Mouse (Mus musculus) lung, embryonic 16.5 days (tissue): ENCODE measurements at regions not wholly inside any gene's neighbourhood (a gene's known extent, or its start where the extent isn't known, plus 50 kb on each side); places are given as distances from the start of the nearest gene placed in this dataset.

ENCODE experiments used
- ATAC-seq: fragments of 200-750 bp; cut with Nextera tagmentation; 2 replicates; pipeline ENCODE4 v1.8.0; 2017; ENCODE audit warnings: low read depth, mild to moderate bottlenecking, moderate library complexity
- H3K27ac ChIP-seq: fragments of 300-500 bp; sonication (generic); 2 replicates; pipeline ENCODE4 v1.5.1; 2014; ENCODE audit warnings: mild to moderate bottlenecking, control low read depth, low read length
- H3K27me3 ChIP-seq: fragments of 300-500 bp; sonication (generic); 2 replicates; pipeline ENCODE4 v1.6.1; 2014; ENCODE audit warnings: low read depth, low read length, mixed read lengths; ENCODE audit not compliant: control insufficient read depth, insufficient read depth
- H3K36me3 ChIP-seq: fragments of 300-500 bp; sonication (generic); 2 replicates; pipeline ENCODE4 v1.6.1; 2014; ENCODE audit warnings: low read length; ENCODE audit not compliant: control insufficient read depth, insufficient read depth
- H3K4me1 ChIP-seq: fragments of 300-500 bp; sonication (generic); replicated peaks from 2 replicates; pipeline ENCODE4 v1.6.1; 2014; ENCODE audit warnings: low read length, mixed read lengths; ENCODE audit not compliant: control insufficient read depth, insufficient read depth
- H3K4me2 ChIP-seq: fragments of 300-500 bp; sonication (generic); 2 replicates; pipeline ENCODE4 v1.6.1; 2014; ENCODE audit warnings: low read depth, low read length, control low read depth
- H3K4me3 ChIP-seq: fragments of 300-500 bp; sonication (generic); 2 replicates; pipeline ENCODE4 v1.5.1; 2014; ENCODE audit warnings: mild to moderate bottlenecking, low read length, control low read depth
- H3K9ac ChIP-seq: fragments of 300-500 bp; sonication (generic); 2 replicates; pipeline ENCODE4 v1.6.1; 2014; ENCODE audit warnings: low read length, control low read depth
- H3K9me3 ChIP-seq: fragments of 300-500 bp; sonication (generic); 2 replicates; pipeline ENCODE4 v1.6.1; 2016; ENCODE audit warnings: low read length; ENCODE audit not compliant: control insufficient read depth
- WGBS: fragments of 180-500 bp; shearing (Covaris S2); extraction: QIAGEN DNeasy Blood & Tissue Kit; methylation state at CpG from one replicate; pipeline ENCODE4 v1.1.7; 2014; 5-methylcytosine and 5-hydroxymethylcytosine counted together

DNA sequence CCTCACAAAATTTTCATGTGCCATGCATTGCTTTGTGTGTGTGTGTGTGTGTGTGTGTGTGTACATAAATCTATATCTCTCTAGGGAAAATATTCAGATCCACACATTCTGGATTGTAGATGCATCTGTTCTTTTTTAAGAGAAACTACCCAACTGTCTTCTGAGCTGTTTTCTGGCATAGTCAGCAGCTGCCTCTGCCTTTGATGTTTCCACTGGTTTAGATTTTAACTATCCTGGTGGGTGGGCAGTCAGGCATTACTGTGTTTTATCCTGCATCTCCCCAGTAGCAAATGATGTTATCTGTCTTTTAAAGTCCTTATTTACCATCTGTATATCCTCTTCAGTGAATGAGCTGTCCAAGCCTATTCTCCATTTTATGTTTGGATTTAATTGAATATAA is 1287.9 kb upstream of the Lrrc6 start:
- no peak overlapping the region for H3K9ac ChIP-seq
- no peaks in the 10 kb centered on the region for H3K27me3 ChIP-seq
- H3K27ac ChIP-seq = no peak overlapping the region
- no peaks in the 10 kb centered on the region for H3K9me3 ChIP-seq
- H3K4me1 ChIP-seq = peaks cover 4% of the 10 kb centered on the region
- ATAC-seq = no peak
- no peaks in the 10 kb centered on the region for H3K36me3 ChIP-seq
- H3K4me2 ChIP-seq = no peak overlapping the region
- H3K4me3 ChIP-seq = no peak overlapping the region

DNA sequence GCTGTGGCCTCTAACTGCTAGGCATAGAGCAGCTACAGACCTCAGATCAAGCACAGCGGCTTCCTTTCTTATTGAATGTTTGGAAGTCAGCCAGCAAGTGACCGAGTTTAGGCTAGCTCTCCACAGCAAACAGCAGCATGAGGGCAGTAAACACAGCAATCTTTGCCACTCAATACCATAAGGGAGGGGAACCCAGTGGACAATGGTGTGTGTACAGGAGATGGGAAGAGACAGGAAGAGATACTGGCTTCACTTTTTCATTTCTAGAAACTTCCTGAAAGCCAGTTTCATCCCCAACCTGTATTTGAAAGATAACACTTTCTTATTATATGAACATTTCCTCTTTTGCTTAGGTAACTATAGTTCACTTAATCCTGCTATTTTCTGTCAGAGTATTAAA is 1284.9 kb upstream of the Lrrc6 start:
- 15% methylated on average over 2 of the region's 2 CpGs for WGBS
- Histone ChIP-seq H3K4me2 (no peak overlapping the region), H3K4me3 (no peak overlapping the region), H3K27ac (no peak overlapping the region), H3K9ac (no peak overlapping the region), H3K9me3 (no peaks in the 10 kb centered on the region), H3K4me1 (peaks cover 4% of the 10 kb centered on the region), H3K27me3 (no peaks in the 10 kb centered on the region), H3K36me3 (no peaks in the 10 kb centered on the region)
- ATAC-seq = peak; percentile 77

DNA sequence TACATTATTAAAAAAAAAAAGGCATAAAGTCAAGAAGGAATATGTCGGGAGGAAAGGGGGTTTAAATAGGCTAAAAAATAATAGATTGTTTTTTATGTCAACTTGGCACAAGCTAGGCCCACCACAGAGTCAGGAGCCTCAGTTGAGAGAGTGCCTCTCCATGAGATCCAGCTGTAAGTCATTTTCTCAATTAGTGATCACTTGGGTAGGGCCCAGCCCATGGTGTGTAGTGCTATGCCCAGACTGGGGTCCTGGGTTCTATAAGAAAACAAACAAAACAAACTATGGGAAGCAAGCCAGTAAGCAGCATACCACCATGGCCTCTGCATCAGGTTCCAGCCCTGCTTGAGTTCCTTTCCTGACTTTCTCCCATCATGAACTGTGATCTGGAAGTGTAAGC is 1283.0 kb upstream of the Lrrc6 start:
- 45% methylated on average over 1 of the region's 1 CpGs for WGBS

DNA sequence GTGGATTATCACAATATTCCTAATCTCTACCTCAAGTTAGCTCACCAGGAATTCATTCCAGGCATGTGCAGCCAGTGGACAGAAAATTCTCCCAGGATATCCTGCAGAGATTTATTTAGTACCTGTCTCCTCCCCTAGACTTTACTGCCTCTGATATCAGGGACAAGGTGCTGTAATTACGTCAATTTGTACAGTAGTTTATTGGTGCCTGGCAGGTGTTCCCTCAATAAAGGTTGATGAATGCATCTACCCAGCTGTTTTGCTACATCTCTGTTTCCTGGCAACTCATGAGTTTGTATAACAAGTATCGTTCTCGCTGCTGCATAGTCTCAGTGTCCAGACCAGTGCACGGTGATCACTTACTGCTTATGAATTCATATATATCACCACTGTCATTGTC is 1281.8 kb upstream of the Lrrc6 start:
- no peak overlapping the region for H3K4me3 ChIP-seq
- no peaks in the 10 kb centered on the region for H3K36me3 ChIP-seq
- no peak overlapping the region for H3K4me2 ChIP-seq
- WGBS = 87% methylated on average over 4 of the region's 4 CpGs
- H3K27ac ChIP-seq = no peak overlapping the region
- H3K27me3 ChIP-seq = no peaks in the 10 kb centered on the region
- H3K9ac ChIP-seq = no peak overlapping the region
- no peaks in the 10 kb centered on the region for H3K9me3 ChIP-seq
- peaks cover 4% of the 10 kb centered on the region for H3K4me1 ChIP-seq
- no peak for ATAC-seq

More for the DNA sequence above, 1283.0 kb upstream of the Lrrc6 start:
- no peak overlapping the region for H3K27ac ChIP-seq
- H3K4me2 ChIP-seq = no peak overlapping the region
- no peaks in the 10 kb centered on the region for H3K27me3 ChIP-seq
- H3K9ac ChIP-seq = no peak overlapping the region
- ATAC-seq = peak; percentile 90
- H3K9me3 ChIP-seq = no peaks in the 10 kb centered on the region
- peaks cover 4% of the 10 kb centered on the region for H3K4me1 ChIP-seq
- H3K36me3 ChIP-seq = no peaks in the 10 kb centered on the region
- H3K4me3 ChIP-seq = no peak overlapping the region

DNA sequence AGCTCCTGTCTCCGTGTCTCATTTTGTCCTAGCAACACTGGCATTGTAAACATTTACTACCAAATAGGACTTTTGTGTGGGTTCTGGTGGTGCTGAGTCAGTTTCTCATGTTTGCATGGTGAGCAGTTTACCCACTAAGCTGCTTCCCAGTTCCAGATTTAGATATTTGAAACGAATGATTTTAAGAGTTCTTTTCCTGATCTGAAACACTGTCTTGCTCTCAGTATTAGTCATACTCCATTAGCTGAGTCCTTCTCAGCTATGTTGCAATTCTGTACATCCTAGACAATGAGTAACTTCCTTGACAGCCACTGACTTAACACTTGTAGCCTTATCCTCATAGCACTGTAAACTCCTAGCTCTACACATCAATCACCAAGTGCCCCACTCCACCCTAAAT is 1280.1 kb upstream of the Lrrc6 start:
- Histone ChIP-seq H3K27ac (no peak overlapping the region), H3K4me3 (no peak overlapping the region), H3K27me3 (no peaks in the 10 kb centered on the region), H3K9ac (no peak overlapping the region), H3K9me3 (no peaks in the 10 kb centered on the region), H3K4me1 (peaks cover 4% of the 10 kb centered on the region), H3K36me3 (no peaks in the 10 kb centered on the region), H3K4me2 (no peak overlapping the region)
- no peak for ATAC-seq
- WGBS = 59% methylated on average over 2 of the region's 2 CpGs

DNA sequence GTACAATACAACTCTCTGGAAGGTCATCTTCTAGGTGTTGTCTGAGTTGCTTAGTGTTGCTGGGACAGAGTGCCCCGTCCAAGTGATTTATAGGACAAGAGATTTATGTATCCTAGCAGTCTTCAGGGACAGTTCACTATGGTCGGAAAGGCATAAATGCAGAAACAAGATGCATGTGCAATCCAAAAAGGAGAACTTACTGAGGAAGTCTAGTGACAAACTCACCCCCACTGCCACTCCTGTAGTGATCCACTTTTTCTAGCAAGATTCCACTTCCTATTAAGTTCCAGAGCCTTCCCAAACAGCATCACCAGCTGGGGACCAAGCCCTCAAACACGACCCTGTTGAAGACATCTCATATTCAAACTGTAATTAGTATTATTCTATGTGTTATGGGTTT is 1266.9 kb upstream of the Lrrc6 start:
- H3K9me3 ChIP-seq = no peaks in the 10 kb centered on the region
- H3K4me1 ChIP-seq = no peaks in the 10 kb centered on the region
- no peak for ATAC-seq
- H3K4me3 ChIP-seq = no peak overlapping the region
- no peaks in the 10 kb centered on the region for H3K36me3 ChIP-seq
- no peak overlapping the region for H3K27ac ChIP-seq
- no peaks in the 10 kb centered on the region for H3K27me3 ChIP-seq
- H3K4me2 ChIP-seq = no peak overlapping the region
- no peak overlapping the region for H3K9ac ChIP-seq
- WGBS = 64% methylated on average over 3 of the region's 3 CpGs

DNA sequence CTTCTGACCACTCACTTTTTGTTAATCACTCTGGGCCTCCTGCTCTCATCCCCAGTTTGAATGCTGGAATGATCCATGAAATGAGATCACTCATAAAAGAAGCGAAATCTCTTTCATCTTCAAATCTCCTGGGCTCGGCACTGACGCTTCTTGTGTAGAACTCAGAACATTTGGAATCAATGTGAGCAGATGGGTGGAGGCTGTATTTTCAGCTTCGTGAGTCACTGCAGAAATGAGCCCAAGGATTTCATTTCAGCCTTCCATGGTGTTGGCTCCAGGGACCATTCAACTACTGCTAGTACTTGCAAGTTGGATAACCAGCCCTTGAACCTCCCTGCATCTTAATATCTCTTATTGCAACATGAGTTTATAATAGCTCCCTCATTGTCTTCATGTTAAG is 1258.5 kb upstream of the Lrrc6 start:
- no peak overlapping the region for H3K9ac ChIP-seq
- H3K9me3 ChIP-seq = no peaks in the 10 kb centered on the region
- WGBS = 75% methylated on average over 4 of the region's 4 CpGs
- H3K4me2 ChIP-seq = no peak overlapping the region
- no peak overlapping the region for H3K4me3 ChIP-seq
- H3K36me3 ChIP-seq = no peaks in the 10 kb centered on the region
- no peak overlapping the region for H3K27ac ChIP-seq
- ATAC-seq = no peak
- H3K27me3 ChIP-seq = no peaks in the 10 kb centered on the region
- H3K4me1 ChIP-seq = no peaks in the 10 kb centered on the region

DNA sequence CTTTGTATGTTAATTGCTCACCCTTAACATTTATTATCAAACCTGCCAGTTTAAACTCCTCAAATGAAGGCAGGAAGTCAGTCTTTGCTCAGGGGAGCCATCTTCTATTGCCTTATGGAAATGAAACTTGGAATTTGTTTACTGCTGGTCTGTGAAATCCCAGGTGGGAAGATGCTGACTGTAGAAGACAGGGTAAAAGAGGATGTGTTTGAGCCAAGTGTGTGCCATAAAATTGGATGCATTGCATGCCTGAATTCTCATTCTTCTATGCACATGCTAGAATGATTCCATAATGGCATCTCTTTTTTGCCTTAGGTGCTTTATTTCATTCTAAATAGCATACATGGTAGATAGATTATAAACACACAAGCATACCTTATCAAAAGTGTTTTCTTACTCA is 1249.9 kb upstream of the Lrrc6 start:
- Histone ChIP-seq H3K27ac (no peak overlapping the region), H3K4me2 (no peak overlapping the region), H3K27me3 (no peaks in the 10 kb centered on the region), H3K4me1 (no peaks in the 10 kb centered on the region), H3K4me3 (no peak overlapping the region), H3K9ac (no peak overlapping the region), H3K9me3 (no peaks in the 10 kb centered on the region), H3K36me3 (no peaks in the 10 kb centered on the region)
- ATAC-seq = no peak

DNA sequence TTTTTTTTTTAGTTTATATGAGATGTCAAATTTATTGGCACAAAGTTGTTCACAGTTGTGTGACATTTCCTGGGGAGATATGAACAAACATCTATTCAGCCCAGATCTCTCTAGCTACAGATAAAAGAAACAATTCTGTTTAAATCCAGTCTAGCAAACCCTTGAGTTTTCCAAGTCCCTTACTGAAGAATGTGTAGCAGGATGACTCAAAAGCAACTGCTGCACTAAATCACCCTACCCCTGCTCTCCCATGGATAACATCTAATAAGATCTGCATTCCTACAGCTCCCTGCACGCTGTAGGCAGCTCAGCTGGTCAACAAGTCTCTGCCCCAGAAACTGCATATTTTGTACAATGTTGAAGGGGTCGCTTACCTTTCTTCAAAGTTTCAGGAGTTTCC is 1242.6 kb upstream of the Lrrc6 start:
- no peaks in the 10 kb centered on the region for H3K27me3 ChIP-seq
- 31% methylated on average over 2 of the region's 2 CpGs for WGBS
- no peaks in the 10 kb centered on the region for H3K9me3 ChIP-seq
- no peak overlapping the region for H3K9ac ChIP-seq
- ATAC-seq = peak; percentile 83
- no peak overlapping the region for H3K4me2 ChIP-seq
- no peaks in the 10 kb centered on the region for H3K4me1 ChIP-seq
- no peak overlapping the region for H3K4me3 ChIP-seq
- no peaks in the 10 kb centered on the region for H3K36me3 ChIP-seq
- peak overlapping the region; percentile 21; the same call in 1 of the 2 replicates for H3K27ac ChIP-seq

DNA sequence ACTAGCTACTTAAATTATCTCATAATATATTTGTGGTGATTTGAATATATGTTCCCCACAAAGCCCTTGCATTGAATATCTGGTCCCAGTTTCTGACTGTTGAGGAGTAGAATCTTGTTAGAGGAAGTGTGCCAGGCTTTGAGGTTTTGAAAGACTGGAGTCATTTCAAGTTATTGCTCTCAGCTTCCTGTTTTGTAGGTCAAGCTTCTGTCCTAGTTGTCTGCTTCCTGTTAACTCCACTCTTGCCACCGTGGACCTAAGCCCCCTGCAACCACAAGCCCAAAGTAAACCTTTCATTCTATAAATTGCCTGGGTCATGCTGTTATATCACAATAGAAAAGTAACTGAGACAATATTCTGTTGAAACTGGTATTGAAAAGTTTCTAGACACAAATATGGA is 1232.3 kb upstream of the Lrrc6 start:
- Histone ChIP-seq H3K36me3 (no peaks in the 10 kb centered on the region), H3K4me2 (no peak overlapping the region), H3K27me3 (no peaks in the 10 kb centered on the region), H3K9me3 (no peaks in the 10 kb centered on the region), H3K27ac (no peak overlapping the region), H3K9ac (no peak overlapping the region), H3K4me3 (no peak overlapping the region), H3K4me1 (no peaks in the 10 kb centered on the region)
- 57% methylated on average over 1 of the region's 1 CpGs for WGBS
- no peak for ATAC-seq
